Mouse (Mus musculus): ENCODE results near the gene Mfrp. TPM values are rescaled to one million over a fixed set of nuclear protein-coding genes. Genes with fewer than 3 reads are reported as not detected.

The Mfrp gene
- not detected for total RNA-seq (2021)

GRCm38 (mm10) chr9:44101490-44101889 lies at the start of gene Mfrp:
Gene Mfrp, plus strand, starts transcription at chr9:44101729.
- no peak for DNase-seq

DNA sequence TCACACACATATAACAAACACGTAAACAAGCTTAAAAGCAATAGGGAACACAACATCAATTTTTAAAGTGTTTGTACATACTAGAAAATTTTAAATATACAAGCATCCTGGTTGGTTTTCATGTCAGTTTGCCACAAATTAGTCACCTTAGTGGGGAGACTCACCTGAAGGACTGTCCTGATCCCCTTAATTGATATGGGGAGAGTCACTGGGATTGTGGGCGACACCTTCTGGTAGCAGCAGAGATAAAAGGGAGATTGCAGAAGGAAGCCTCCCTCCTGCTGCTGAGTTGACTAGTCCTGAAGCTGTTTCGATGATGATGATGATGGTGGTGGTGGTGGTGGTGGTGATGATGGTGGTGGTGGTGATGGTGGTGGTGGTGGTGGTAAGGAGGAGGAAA lies 48.7 kb upstream of the Mfrp start:
- no peak for DNase-seq

DNA sequence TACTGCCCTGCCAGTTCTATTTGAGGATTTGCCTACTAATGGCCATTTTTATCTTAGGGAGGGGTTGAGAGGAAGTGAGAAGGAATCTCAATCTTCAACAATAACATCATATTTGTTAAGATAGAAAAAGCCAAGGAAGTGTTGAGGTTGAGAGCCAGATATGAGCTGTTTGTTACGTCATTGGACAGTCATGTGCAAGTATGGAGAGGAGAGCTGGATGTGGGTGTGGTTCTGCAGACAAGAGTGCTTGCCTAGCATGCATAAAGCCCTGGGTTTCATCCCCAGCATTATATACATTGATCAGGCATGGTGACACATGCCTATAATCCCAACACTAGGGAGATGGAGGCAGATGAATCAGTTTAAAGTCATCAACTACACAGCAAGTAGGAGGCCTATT lies 47.6 kb upstream of the Mfrp start:
- DNase-seq = no peak

DNA sequence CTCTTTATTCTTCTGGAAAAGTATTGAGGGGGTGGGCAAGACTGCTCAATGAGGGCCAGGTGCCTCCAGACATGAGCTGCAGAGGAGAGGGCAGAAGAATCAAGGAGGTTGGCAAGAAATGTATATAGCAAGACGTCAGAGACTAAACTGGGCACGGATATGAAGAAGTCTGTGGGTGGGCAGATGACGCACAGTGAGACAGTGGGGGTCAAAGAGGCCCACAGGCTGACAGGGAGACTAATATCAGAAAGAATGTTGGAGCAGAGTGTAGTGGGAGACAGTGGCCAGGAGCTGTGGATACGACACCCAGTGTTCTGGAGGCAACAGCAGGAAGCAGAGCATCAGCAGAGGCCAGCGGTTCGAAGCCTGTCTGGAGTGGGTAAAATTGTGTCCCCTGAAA lies 42.9 kb upstream of the Mfrp start:
- DNase-seq = no peak

- DNase-seq = no peak
Observed at GRCm38 (mm10) chr9:44065177-44065576, 36.4 kb upstream of the Mfrp start.

- DNase-seq = peak; percentile 100
Observed at GRCm38 (mm10) chr9:44066785-44067225, 34.7 kb upstream of the Mfrp start, which contains the start of gene Usp2. Gene Usp2, plus strand, starts transcription at chr9:44067021.

DNA sequence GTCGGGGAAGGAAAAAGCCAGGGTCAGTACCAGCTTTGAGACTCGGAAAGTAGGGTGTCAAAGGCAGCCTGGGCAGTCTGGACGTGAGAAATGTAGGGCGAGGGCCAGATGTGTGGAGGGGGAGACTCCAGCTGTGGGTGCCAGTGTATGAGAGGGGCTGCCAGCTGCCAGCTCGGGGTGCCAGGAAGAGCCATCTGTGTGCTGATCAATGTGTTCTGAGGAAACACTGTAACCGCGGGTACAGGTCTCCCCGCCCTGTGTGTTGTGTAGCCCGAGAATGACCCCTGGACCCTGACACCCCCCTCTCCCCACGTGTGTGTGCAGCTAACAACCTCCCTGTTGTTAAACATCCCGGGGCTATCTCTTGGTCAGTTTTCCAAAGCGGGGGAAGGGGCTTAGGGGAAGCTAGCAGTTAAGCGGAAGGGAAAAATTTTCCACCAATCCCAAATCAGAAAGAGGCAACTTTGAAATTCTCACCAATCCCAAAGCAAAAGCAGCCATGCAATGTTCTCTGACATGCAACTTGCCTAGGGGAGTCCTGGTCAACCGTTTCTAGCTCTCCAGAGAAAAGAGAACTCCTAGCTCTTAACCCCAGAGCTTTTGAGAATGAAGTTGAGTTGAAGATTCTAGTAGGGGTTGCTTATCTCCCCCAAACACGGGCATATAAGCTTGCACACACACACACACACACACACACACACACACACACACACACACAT lies 34.1 kb upstream of the Mfrp start:
- peak; percentile 32 for DNase-seq

GRCm38 (mm10) chr9:44067960-44068330 lies 33.6 kb upstream of the Mfrp start:
- peak; percentile 12 for DNase-seq

GRCm38 (mm10) chr9:44069252-44069651 lies 32.3 kb upstream of the Mfrp start:
- DNase-seq = peak; percentile 36

DNA sequence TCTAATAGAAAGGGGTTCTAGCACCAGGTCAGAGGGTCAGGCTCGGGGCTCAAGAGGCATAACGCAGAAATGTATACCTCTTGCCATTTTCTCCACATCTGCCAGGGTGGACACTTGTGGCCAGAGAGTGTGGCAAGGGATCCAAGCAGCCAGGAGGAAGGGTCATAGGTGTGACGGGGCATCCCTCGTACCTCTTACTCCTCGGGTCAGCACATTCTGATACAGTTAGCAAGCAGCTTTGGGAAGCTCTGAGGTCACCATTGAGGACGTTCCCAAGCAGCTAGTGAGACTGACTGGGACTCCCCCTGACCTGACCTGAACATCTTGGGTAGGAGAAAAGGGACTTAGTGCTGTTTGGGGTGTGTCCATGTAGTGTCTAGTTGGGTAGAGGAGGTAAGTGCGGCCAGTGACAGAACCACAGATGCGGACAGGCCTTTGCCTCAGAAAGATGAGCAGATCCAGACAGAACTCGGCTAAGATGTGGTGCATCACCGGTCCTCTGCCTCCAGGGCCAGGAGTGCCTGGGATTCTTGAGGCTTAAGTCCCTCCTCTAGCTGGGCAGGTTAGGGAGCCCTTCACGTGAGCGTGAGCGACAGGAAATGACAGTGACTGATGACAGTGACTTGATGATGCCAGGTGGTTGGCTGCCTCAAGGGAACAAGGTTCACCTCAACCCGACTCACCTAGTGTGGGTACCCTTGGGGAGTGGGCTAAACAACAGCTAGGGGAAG lies 31.3 kb upstream of the Mfrp start:
- DNase-seq = peak; percentile 4

- DNase-seq = peak; percentile 10
Observed at GRCm38 (mm10) chr9:44070844-44071231, 30.7 kb upstream of the Mfrp start.

GRCm38 (mm10) chr9:44071914-44072598 lies 29.5 kb upstream of the Mfrp start:
- DNase-seq = peak; percentile 40

DNA sequence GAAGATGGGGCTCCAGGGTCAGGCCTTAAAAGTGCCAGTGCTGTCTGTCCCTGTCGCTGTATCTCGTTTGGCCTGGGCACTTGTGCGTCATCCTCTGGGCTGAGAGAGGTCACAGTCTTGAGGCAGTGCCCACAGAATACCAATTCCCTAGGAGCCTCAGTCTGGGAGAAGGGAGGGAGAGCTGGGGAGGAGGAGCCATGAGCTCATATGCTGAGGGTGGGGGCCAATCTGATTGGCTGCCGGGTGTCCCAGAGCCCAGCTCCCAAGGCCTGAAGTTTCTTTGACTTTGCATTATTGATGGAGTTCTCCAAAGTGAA lies 29.0 kb upstream of the Mfrp start:
- DNase-seq = peak; percentile 54

DNA sequence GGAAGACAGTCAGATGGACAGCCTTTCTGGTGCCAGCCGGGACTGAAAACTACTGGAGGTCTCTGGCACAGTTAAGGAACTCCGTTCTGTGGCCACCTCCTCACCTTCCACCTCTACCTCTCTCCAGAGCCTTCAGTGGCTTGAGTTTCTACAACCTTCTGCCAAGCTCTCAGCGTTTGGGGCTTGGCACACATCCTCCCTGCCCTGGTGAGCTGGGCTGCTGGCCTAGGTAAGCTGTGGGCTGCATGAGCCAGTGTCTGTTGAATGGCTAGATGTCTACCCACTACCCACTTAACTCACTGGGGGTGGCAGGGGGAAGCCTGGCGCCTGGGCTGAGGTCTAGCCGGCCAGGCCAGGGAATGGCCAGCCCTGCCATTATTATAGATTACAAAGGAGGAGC lies 28.4 kb upstream of the Mfrp start:
- peak; percentile 19 for DNase-seq

DNA sequence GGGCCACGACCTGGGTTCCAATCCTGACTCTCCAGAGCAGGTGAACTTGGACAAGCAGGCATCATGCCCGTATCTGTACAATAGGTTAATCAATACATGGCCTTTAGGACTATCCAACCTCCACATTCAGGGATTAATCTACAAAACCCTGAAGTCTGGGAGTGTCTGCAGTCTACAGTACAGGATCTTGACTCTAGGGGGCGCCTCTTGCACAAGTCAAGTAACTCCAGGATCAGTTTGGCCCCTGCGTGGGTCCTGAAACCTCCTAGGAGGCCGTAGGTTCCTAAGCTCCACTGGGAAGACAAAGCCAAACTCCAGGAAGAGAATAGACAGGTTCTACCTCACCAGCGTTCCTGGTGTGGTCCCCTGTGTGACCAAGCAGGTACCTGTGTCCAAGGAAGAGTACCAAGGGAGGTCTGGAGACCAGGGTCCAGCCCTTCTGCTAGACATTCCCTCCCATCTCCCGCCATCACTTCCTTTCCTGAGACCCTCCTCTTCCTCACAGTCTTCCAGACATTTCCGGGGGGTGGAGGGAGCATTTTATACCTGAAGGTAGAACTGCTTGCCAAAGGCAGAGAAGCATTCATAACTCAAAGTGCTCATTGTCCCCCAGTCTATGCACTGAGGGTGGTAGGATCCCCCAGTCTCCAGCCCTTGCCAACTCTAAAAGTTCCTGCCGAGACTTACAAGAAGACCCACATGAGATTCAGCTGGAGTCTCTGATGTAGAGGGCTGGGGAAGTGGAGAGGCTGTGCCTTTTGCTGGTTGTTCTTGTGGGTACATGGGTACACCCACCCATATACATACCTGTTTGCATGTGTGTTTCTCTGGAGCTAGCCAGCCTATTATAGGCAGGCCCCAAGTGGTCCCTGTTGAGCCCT lies 26.9 kb upstream of the Mfrp start:
- peak; percentile 57 for DNase-seq

DNA sequence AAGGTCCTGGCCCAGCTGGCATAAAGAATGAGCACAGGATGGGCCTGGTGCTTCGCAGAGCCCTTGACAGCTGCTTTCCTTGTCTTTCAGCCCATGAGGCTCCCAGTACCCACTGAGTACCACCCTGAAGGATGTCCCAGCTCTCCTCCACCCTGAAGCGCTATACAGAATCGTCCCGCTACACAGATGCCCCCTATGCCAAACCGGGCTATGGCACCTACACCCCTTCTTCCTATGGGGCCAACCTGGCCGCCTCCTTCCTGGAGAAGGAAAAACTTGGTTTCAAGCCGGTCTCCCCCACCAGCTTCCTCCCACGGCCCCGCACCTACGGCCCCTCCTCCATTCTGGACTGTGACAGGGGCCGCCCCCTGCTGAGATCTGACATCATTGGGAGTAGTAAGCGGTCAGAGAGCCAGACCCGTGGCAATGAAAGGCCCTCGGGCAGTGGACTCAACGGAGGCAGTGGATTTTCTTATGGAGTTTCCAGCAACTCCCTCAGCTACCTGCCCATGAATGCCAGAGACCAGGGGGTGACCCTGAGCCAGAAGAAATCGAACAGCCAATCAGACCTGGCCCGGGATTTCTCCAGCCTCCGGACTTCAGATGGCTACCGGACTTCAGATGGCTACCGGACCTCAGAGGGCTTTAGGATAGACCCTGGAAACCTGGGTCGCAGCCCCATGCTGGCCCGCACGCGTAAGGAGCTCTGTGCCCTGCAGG lies 26.1 kb upstream of the Mfrp start:
- DNase-seq = peak; percentile 9

DNA sequence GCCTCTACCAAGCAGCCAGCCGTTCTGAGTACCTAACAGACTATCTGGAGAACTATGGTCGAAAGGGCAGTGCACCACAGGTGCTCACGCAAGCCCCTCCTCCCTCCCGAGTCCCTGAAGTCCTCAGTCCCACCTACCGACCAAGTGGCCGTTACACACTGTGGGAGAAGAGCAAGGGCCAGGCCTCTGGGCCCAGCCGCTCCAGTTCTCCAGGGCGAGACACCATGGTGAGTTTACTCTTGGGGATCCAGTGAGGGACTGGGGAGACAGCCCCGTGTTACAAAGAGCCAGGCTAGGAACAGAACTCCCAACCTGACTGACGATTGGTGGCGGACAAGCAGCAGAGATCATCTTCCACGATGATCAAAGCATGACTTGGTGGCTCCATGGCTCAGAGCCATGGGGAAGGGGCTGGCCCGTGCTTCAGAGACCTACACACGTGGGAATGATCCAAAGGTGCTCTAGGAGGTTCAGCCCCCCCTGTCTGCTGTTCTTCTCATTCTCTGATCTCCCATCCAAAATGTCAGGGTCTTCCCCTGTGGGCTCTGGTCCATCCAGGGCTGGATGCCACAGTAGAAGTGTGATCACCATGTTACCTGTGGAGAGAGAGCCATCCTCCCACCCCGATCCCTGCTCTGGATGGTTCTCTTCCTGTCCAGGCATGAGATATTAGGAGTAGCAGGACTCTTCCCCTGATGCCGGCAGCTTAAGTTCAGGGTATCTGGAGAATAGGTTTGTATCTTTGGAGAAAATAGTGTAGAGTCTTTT lies 25.3 kb upstream of the Mfrp start:
- DNase-seq = peak; percentile 6

DNA sequence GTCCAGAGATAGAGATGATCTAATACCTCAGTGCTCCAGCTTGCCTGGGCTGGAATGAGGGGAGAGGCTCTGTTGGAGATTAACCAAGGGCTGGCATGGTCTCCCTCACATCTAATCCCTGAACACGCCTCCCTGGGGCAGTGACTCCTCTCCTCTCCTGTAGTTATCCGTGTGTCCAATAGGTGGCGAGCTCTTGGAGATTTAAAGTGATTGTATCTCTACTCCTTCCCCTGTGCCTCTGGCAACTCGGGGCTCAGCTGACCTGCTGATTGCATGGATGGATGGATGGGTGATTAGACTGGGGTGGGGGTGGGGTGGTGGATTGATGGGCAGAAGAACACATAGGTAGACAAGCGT lies 24.8 kb upstream of the Mfrp start:
- peak; percentile 76 for DNase-seq

GRCm38 (mm10) chr9:44077266-44077910 lies 24.1 kb upstream of the Mfrp start:
- DNase-seq = no peak

GRCm38 (mm10) chr9:44078136-44078797 lies 23.3 kb upstream of the Mfrp start:
- DNase-seq = no peak

Data from heart, postnatal 4 days (tissue).